Mouse (Mus musculus) fat pad, adult 2 months (tissue): Measurements from ENCODE around the gene Foxj3.

ENCODE experiments used
- DNase-seq: peaks from one replicate; pipeline ENCODE4 v3.0.0-alpha.2; 2011; ENCODE audit warnings: low read depth, low spot score; ENCODE audit errors: extremely low read depth

Gene Foxj3

GRCm38 (mm10) chr4:119672685-119673084 is 135.9 kb downstream of the Foxj3 start:
- DNase-seq: no peak
